Mouse (Mus musculus): Measurements from ENCODE around the gene Kdf1. TPM values are rescaled to one million over a fixed set of nuclear protein-coding genes. Genes with fewer than 3 reads are reported as not detected.

Kdf1 gene
- 0.15 and 0.39 TPM in 2 replicates for polyA plus RNA-seq (2015; fragmentation: Nextera tagmentation; extraction: Ambion mirVana)

DNA sequence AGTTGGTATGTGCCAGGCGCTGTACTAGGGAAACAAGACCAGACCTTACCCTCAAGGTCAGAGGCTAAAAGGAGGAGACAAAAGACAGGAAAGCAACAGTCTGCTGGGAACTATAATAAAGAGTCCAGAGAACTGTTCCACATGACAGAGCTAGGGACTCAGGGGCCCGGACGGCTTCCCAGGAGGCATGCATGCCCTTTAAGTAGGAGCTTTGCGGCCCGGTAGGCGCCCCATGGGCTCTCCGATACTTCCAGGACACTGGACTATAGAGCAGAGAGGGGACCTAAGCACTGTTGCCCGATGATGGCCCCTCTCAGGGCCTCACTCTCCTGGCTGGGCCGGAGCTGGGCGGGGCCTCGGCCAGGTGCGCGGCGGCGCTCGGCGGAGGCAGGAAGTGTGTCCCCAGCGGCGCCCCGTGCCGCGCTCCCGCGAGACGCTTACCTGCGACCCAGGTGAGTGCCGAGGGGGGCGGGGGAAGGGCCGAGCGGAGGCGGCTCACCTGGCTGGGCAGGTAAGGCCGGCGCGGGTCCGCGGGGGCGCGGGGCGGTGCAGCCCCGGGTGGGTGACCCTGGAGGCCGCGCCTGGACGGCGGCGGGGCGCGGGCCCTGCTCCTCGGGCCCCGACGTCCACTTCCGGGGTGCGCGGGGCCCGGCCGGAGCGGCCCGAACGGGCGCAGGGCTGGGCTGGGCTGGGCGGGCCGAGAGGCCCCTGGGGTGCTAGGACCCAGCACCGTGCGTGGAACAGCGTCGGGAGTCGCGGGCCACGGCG, at the start of gene Kdf1:
TSS of gene Kdf1 (plus strand) at position 363 of the 768 bp plus-strand sequence.
- peaks cover 65% of the 10 kb centered on the region for H3K27me3 ChIP-seq
- WGBS, result 5% methylated on average over 53 of the region's 69 CpGs
- H3K4me3 ChIP-seq, result peak within 1 kb of the TSS; percentile 30
- H3K27ac ChIP-seq (replicated peaks), result no peak within 1 kb of the TSS
- H3K36me3 ChIP-seq, result no peaks in the 10 kb centered on the region
- H3K9ac ChIP-seq, result no peak within 1 kb of the TSS; the same call in 1 of the 2 replicates
- no peaks in the 10 kb centered on the region for H3K9me3 ChIP-seq
- peak within 1 kb of the TSS; percentile 47 for H3K4me2 ChIP-seq
- ATAC-seq (ENCODE audit: low read depth), result no peak
- peaks cover 9% of the 10 kb centered on the region for H3K4me1 ChIP-seq (replicated peaks)

DNA sequence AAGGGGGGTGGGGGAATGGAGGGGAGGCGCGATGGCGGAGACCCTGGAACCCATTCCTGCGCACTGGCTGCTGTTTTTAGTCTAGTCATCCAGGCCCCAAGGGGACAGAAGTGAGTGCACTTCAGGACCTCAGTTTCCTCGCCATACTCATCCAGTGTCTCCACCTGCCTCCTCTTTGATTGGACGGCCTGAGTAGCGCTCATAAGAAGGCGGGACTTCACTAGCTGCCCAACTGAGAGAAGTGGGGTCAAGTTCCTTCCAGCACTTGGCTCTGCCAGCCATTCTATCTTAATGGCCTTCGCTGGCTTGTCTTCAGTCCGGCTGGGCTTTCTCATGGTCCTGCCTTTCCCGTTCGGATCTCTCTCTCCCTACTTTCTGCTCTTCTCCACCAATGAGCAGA, 49.6 kb upstream of the Kdf1 start:
- no peak for ATAC-seq (ENCODE audit: low read depth)
- peaks cover 18% of the 10 kb centered on the region for H3K4me1 ChIP-seq (replicated peaks)
- H3K27ac ChIP-seq (replicated peaks), result no peak overlapping the region
- no peaks in the 10 kb centered on the region for H3K9me3 ChIP-seq
- H3K4me3 ChIP-seq, result no peak overlapping the region
- H3K36me3 ChIP-seq, result no peaks in the 10 kb centered on the region
- no peak overlapping the region for H3K4me2 ChIP-seq
- peaks cover 21% of the 10 kb centered on the region for H3K27me3 ChIP-seq
- WGBS, result 15% methylated on average over 12 of the region's 12 CpGs
- H3K9ac ChIP-seq, result no peak overlapping the region

GRCm38 (mm10) chr4:133471135-133471821, 47.5 kb upstream of the Kdf1 start:
- H3K4me3 ChIP-seq, result no peak overlapping the region
- no peaks in the 10 kb centered on the region for H3K9me3 ChIP-seq
- H3K4me1 ChIP-seq (replicated peaks), result peaks cover 18% of the 10 kb centered on the region
- H3K27me3 ChIP-seq, result peaks cover 32% of the 10 kb centered on the region
- no peak overlapping the region for H3K27ac ChIP-seq (replicated peaks)
- H3K36me3 ChIP-seq, result no peaks in the 10 kb centered on the region
- no peak overlapping the region for H3K4me2 ChIP-seq
- WGBS, result 75% methylated on average over 7 of the region's 7 CpGs
- no peak for ATAC-seq (ENCODE audit: low read depth)
- H3K9ac ChIP-seq, result no peak overlapping the region

GRCm38 (mm10) chr4:133473833-133474232, 44.9 kb upstream of the Kdf1 start:
- no peak for ATAC-seq (ENCODE audit: low read depth)
- peaks cover 48% of the 10 kb centered on the region for H3K27me3 ChIP-seq
- 75% methylated on average over 2 of the region's 2 CpGs for WGBS

GRCm38 (mm10) chr4:133479458-133480184, 39.1 kb upstream of the Kdf1 start, which contains the start of gene Tent5b:
TSS of gene Tent5b (plus strand) at chr4:133480132.
- 4% methylated on average over 29 of the region's 29 CpGs for WGBS
- peak; percentile 98 for ATAC-seq (ENCODE audit: low read depth)
- Histone ChIP-seq H3K4me3 (peak within 1 kb of the TSS; percentile 40), H3K27me3 (peaks cover 80% of the 10 kb centered on the region), H3K9ac (peak within 1 kb of the TSS; percentile 60), H3K4me1 (replicated peaks) (peaks cover 12% of the 10 kb centered on the region), H3K9me3 (no peaks in the 10 kb centered on the region), H3K4me2 (peak within 1 kb of the TSS; percentile 58), H3K27ac (replicated peaks) (no peak within 1 kb of the TSS), H3K36me3 (no peaks in the 10 kb centered on the region)

More at GRCm38 (mm10) chr4:133473833-133474232, 44.9 kb upstream of the Kdf1 start:
- H3K9me3 ChIP-seq, result no peaks in the 10 kb centered on the region
- no peak overlapping the region for H3K9ac ChIP-seq
- H3K4me2 ChIP-seq, result no peak overlapping the region
- no peak overlapping the region for H3K27ac ChIP-seq (replicated peaks)
- no peaks in the 10 kb centered on the region for H3K36me3 ChIP-seq
- no peak overlapping the region for H3K4me3 ChIP-seq
- peaks cover 6% of the 10 kb centered on the region for H3K4me1 ChIP-seq (replicated peaks)

DNA sequence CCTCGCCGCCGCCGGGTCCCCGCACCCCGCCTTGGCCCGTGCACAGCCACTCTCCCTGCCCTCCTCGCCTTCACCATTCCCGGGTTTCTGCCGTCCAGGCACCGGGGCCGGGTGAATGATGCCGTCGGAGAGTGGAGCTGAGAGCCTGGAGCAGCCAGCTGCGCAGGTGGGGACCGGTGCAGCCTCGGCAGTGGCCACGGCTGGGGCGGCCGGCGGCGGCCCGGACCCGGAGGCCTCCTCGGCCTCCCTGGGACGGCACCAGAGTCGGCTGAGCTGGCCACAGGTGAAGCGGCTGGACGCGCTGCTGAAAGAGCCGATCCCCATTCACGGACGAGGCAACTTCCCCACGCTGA, 38.6 kb upstream of the Kdf1 start:
- Histone ChIP-seq H3K4me3 (peak overlapping the region; percentile 40), H3K4me2 (peak overlapping the region; percentile 58), H3K27ac (replicated peaks) (no peak overlapping the region), H3K27me3 (peaks cover 77% of the 10 kb centered on the region), H3K9me3 (no peaks in the 10 kb centered on the region), H3K36me3 (no peaks in the 10 kb centered on the region), H3K4me1 (replicated peaks) (peaks cover 13% of the 10 kb centered on the region), H3K9ac (peak overlapping the region; percentile 60)
- ATAC-seq (ENCODE audit: low read depth), result peak; percentile 68; the same call in 1 of the 2 replicates
- WGBS, result 3% methylated on average over 34 of the region's 34 CpGs

DNA sequence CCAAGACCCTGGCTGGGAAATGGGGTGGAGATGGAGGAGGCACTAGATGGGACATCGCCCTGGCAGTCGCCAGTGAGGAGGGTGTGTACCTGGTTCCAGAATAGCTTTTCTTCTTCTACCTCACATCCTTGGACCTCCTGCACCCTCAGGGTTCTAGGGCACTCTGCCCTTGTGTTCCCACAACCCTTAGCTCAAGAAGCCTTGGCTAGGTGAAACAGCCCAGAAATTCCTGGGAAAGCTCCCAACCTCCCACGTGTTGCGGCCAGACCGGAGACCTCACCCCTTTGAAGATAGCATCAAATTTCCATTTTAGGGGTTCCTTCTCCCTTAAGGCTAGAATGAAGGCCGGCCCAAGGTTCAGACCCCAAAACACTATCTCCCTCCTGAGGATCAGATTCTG, 38.0 kb upstream of the Kdf1 start:
- Histone ChIP-seq H3K4me1 (replicated peaks) (peaks cover 13% of the 10 kb centered on the region), H3K9ac (no peak overlapping the region), H3K4me2 (no peak overlapping the region), H3K27me3 (peaks cover 78% of the 10 kb centered on the region), H3K9me3 (no peaks in the 10 kb centered on the region), H3K27ac (replicated peaks) (no peak overlapping the region), H3K36me3 (no peaks in the 10 kb centered on the region), H3K4me3 (no peak overlapping the region; the same call in 1 of the 2 replicates)
- ATAC-seq (ENCODE audit: low read depth), result no peak
- 38% methylated on average over 6 of the region's 6 CpGs for WGBS

GRCm38 (mm10) chr4:133481488-133481887, 37.3 kb upstream of the Kdf1 start:
- no peak for ATAC-seq (ENCODE audit: low read depth)
- Histone ChIP-seq H3K27me3 (peaks cover 75% of the 10 kb centered on the region), H3K36me3 (no peaks in the 10 kb centered on the region), H3K27ac (replicated peaks) (no peak overlapping the region), H3K9me3 (no peaks in the 10 kb centered on the region), H3K4me2 (no peak overlapping the region), H3K9ac (no peak overlapping the region), H3K4me1 (replicated peaks) (peaks cover 13% of the 10 kb centered on the region), H3K4me3 (no peak overlapping the region)
- 34% methylated on average over 4 of the region's 4 CpGs for WGBS

- no peak overlapping the region for H3K9ac ChIP-seq
- no peaks in the 10 kb centered on the region for H3K9me3 ChIP-seq
- WGBS, result 81% methylated on average over 3 of the region's 3 CpGs
- no peak overlapping the region for H3K4me3 ChIP-seq
- H3K27ac ChIP-seq (replicated peaks), result no peak overlapping the region
- peaks cover 13% of the 10 kb centered on the region for H3K4me1 ChIP-seq (replicated peaks)
- ATAC-seq (ENCODE audit: low read depth), result no peak
- H3K27me3 ChIP-seq, result peaks cover 66% of the 10 kb centered on the region
- H3K4me2 ChIP-seq, result no peak overlapping the region
- H3K36me3 ChIP-seq, result no peaks in the 10 kb centered on the region
Measured at GRCm38 (mm10) chr4:133482479-133482878, 36.3 kb upstream of the Kdf1 start.

DNA sequence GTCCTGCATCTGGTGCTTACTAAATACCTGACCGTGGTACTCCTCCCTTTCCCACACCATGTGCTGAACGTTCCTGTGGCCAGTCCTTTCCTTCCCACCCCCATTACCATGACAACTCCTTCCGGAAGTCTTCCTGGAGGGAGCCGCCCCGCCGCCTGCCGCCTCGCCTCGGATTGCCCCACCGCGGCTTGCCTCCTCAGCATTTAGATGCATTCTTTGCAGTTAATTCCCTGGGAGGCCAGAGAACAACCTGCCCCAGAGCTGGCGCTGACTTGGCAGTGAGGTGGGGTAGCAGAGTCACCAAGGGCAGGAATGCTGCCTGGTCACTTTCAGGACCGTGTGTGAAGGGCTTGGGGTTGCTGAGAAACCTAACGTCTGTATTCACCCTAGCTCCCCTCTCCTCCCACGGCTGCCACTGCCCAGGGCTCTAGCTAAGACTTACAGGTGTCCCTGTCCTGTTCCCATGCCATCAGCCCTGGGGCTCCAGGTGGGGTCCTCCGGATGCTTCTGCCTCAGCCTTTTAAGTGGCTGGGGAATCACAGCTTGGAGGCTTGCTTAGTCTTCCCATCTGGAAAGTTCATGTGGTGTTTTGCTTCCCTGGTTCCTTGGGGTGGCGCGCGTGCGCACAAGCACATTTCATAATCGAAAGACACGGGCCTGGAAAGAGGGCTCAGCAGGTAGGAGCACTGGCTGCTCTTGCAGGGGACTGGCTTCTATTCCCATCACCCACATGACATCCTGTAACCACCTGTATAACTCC, 34.3 kb upstream of the Kdf1 start:
- Histone ChIP-seq H3K4me1 (replicated peaks) (peaks cover 13% of the 10 kb centered on the region), H3K9ac (0 out of 2 replicates have a peak overlapping the region, but pooled peaks have one; percentile 38)
- 15% methylated on average over 22 of the region's 22 CpGs for WGBS

DNA sequence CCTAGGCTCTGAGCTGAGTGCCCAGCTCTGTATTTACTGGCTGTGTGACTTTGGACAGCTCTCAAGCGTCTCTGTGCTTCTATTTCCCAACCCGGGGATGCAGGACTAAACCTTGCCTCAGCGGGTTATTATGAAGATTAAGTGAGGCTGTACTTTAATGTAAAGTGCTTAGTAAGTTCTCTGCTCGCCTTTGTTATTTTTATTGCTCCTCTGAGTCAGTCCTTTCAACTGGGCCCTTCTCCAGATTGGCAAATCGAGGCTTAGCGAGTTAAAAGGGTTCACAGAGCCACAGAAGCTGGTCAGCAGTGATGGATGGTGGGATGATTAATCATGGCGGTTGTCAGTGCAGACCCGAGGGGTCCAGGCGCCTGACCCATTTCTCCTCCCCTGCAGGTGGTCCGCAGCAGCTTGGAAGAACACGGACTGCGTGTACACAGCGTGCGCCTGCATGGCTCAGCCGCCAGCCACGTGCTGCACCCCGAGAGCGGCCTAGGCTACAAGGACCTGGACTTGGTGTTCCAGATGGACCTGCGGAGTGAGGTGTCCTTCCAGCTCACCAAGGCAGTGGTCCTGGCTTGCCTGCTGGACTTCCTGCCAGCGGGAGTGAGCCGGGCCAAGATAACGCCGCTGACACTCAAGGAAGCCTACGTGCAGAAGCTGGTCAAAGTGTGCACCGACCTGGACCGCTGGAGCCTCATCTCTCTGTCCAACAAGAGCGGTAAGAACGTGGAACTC, 32.9 kb upstream of the Kdf1 start:
- peaks cover 11% of the 10 kb centered on the region for H3K4me1 ChIP-seq (replicated peaks)
- H3K36me3 ChIP-seq, result no peaks in the 10 kb centered on the region
- H3K9me3 ChIP-seq, result no peaks in the 10 kb centered on the region
- H3K27ac ChIP-seq (replicated peaks), result no peak overlapping the region
- no peak overlapping the region for H3K9ac ChIP-seq
- H3K27me3 ChIP-seq, result peaks cover 41% of the 10 kb centered on the region
- no peak overlapping the region for H3K4me2 ChIP-seq
- WGBS, result 86% methylated on average over 28 of the region's 28 CpGs
- no peak for ATAC-seq (ENCODE audit: low read depth)
- no peak overlapping the region for H3K4me3 ChIP-seq

More for the DNA sequence above, 34.3 kb upstream of the Kdf1 start:
- H3K36me3 ChIP-seq, result no peaks in the 10 kb centered on the region
- H3K27ac ChIP-seq (replicated peaks), result no peak overlapping the region
- peaks cover 50% of the 10 kb centered on the region for H3K27me3 ChIP-seq
- peak overlapping the region; percentile 28 for H3K4me2 ChIP-seq
- no peaks in the 10 kb centered on the region for H3K9me3 ChIP-seq
- ATAC-seq (ENCODE audit: low read depth), result no peak
- H3K4me3 ChIP-seq, result no peak overlapping the region
